Mouse (Mus musculus) adrenal gland, postnatal 10 days (tissue): ENCODE results near the gene Man1b1. TPM values are rescaled to one million over a fixed set of nuclear protein-coding genes. Genes with fewer than 3 reads are reported as not detected.
A peak's percentile ranks its signal among the peaks of the same experiment; 100 is the strongest.

Experiments used
- DNase-seq: peaks from one replicate; pipeline ENCODE4 v3.0.0; 2021; ENCODE audit warnings: mixed read lengths
- total RNA-seq, 2 experiments: library from RNA; stranded (reverse); gene quantifications; 2 replicates each; pipeline ENCODE4 v1.2.3; 2021

Man1b1 gene
- total RNA-seq, 2 experiments from 2014 or later, result 41.5 to 41.9 TPM

GRCm38 (mm10) chr2:25364313-25364712 is 32.2 kb downstream of the Man1b1 start:
- no peak for DNase-seq

GRCm38 (mm10) chr2:25364761-25365090 is 32.6 kb downstream of the Man1b1 start:
- DNase-seq, result no peak

- DNase-seq, result peak; percentile 85
These were observed 33.1 kb downstream of the Man1b1 start, which contains the start of gene Uap1l1 for GRCm38 (mm10) chr2:25365091-25365761. Uap1l1 (minus strand) TSS chr2:25365682.

GRCm38 (mm10) chr2:25369996-25370395 is 37.9 kb downstream of the Man1b1 start:
- no peak for DNase-seq

DNA sequence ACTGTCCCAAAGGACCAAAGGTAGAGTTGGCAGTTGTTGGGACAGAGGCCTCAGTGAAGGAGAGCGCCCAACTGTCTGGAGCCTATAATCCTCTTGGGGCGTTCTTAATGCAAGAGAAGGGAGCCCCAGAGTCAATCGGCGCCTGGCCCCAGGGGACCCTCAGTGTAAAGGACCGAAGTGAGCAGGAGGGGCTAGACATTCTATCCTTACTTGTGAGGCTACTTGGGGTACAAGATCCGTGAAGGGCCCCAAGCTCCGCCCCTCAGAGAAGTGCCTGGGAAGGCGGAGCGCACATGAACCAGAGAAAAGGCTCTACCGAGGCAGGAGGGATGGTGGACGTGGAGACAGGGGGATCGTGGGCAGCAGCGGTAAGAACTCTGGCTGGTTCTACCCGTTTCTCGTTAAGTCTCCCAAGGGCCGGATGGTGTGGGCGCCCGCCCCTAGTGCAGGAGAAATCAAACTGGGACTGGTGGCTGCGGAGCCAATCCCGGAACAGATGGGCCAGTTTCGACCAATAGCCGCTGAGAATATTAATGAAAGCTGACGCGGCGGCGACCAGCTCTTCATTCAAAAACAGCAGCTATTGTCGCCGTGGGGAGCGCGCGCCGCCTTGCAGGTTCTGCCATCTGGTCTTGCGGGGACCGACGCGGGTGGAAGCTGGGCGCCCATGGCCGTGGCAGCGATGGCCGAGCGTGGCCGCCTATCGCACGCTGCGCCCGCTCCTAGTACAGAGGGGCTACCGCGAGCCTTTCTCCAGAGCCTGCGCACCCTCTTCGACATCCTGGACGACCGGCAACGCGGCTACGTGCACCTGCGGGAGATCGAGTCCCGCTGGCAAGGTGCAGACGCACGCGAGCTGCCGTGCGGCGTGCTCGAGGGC is 39.9 kb downstream of the Man1b1 start, which contains the start of gene Sapcd2:
TSS of gene Sapcd2 (plus strand) at position 558 of the 880 bp plus-strand sequence.
- DNase-seq, result peak; percentile 90

DNA sequence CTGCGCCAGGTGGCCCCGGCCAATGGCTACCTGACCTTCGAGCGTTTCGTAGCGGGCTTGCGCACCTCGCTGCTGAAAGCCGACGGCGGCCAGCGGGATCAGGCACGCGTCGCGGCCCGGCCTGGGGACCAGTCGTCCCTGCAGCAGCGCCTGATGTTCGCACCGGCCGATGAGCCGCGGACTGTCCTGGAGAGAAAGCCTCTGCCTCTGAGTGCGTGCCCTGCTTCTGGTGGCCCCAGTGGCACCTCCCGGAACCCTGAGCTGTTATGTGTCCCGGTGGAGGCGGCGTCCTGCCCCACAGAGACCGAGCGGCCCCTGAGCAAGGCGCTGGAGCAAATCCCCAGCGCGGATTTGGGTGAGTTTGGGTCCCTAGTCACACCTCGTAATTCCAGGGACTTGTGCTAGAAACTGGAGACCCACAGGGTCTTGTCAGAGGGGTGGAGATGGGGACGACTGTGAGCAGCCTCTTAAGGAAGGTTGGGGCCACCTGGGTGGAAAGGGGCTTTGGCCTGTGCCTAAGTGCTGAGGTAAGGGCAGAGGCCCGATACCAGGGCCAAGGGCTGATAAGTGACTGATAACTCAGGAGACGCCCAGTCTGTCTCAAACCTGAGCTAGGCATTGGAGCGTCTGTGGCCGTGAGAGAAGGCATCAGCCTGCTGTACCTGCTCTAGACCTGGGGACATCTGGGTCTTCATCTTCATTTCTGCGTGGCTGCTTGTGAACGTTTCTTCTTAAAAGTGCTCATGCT is 40.7 kb downstream of the Man1b1 start:
- no peak for DNase-seq

GRCm38 (mm10) chr2:25373431-25373830 is 41.3 kb downstream of the Man1b1 start:
- no peak for DNase-seq

DNA sequence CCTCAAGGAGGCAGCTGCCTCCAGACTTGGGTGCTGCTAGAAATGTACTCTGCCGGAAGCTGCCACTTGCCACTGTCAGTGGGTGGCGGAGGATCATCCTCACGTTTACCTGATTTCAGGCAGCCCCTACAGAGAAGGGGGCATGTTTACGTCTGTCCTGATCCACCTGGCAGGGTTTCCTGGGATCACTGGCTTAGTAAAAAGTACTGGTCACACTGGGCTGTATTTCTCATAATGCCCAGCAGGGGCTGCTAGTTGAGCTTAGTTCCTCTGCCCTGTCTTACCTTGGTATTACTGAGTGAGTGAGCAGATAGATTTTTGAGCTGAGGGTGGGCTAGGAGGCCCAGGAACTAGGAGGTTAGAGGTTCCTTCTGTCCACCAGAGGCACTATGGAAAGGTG is 44.5 kb downstream of the Man1b1 start:
- DNase-seq, result peak; percentile 63

- no peak for DNase-seq
These were observed 52.4 kb downstream of the Man1b1 start for GRCm38 (mm10) chr2:25384492-25384891.

DNA sequence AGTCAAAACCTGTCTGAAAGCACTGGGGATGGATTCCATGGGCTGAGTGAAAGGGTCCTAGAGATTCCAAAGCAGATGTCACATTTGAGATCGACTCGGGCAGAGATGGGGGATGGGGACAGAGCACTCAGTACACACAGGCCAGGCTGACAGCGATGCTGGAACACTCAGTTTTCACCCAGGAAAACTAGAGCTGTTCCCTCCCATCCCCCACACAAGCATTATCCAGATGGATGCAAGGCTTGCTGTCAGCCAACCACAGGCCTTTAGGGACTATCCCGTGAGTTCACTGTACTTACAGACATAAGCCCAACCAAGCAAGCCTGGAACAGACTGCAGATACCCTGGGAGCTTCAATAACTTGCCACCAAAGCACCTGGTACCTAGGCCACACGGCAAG is 59.1 kb downstream of the Man1b1 start:
- DNase-seq, result no peak

GRCm38 (mm10) chr2:25394281-25395221 is 62.4 kb downstream of the Man1b1 start:
- peak; percentile 20 for DNase-seq

- peak; percentile 54 for DNase-seq
These were observed 63.8 kb downstream of the Man1b1 start, which contains the start of gene Entpd2 for GRCm38 (mm10) chr2:25395721-25396596. Entpd2 (plus strand) TSS chr2:25395874.

GRCm38 (mm10) chr2:25396597-25396983 is 64.5 kb downstream of the Man1b1 start:
- peak; percentile 49 for DNase-seq

DNA sequence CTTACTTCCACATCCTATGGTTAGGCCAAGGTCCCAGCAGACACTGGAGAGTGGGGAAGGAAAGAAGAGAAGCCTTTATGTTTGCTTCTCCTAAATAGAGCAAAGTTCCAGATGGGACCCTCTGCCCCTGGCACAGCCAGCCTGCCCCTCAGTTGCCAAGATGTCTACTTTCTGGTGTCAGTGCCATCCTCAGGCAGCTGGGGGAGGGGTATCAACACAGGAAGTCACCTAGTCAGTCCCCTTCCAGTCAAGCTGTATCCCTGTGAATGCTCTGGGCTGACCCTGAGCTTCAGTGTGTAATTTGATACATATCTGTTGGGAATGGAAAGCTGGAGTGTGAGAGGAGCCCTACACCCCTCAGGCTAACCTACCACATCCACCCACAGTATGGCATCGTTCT is 64.9 kb downstream of the Man1b1 start:
- DNase-seq, result no peak

GRCm38 (mm10) chr2:25398065-25398464 is 65.9 kb downstream of the Man1b1 start:
- no peak for DNase-seq

- no peak for DNase-seq
These were observed 66.9 kb downstream of the Man1b1 start, which contains the start of gene Npdc1 for GRCm38 (mm10) chr2:25399051-25399450. Npdc1 (plus strand) TSS chr2:25399351.

DNA sequence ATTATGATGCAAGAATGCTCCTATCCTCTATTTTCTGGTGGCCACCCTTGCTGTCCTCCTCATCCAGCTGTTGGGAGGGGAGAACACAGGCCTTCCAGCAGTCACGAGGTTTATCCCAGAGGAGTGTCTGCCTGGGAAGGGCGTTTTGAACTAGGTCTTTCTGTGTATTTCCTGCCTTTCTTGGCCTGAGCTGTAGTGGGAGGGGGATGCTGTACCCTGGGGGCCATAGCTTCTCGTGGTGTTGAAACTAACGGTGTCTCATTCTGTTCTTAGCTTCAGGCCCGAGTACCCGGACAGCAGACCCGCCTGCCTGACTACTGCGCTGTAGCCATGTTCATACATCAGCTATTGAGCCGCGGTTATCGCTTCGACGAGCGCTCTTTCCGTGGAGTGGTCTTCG is 68.2 kb downstream of the Man1b1 start:
- DNase-seq, result no peak

DNA sequence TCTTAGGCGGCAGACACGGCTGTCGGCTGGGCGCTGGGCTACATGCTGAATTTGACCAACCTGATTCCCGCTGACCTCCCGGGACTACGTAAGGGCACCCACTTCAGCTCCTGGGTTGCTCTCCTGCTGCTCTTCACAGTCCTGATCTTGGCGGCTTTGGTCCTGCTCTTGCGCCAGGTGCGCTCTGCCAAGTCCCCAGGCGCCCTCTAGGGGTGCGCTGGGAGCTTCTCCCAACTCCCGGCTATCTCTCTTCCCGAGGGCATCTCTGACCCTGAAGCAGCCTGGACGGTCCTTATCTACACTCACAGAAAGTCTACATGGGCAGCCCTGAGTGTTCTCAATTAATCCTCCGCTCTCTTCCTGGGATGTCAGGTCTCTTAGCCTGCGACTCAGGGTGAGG is 68.6 kb downstream of the Man1b1 start:
- DNase-seq, result peak; percentile 80
